Mouse (Mus musculus) cerebellum, adult 18-20 months (tissue): ENCODE results near the gene Tmprss4.

Experiments
- DNase-seq, 2 experiments: peaks; one replicate each; pipeline ENCODE4 v3.0.0; 2021

Tmprss4 gene

GRCm38 (mm10) chr9:45136442-45137169 lies 67.3 kb downstream of the Tmprss4 start:
- DNase-seq: peak in 1 of 2 experiments; percentile 2

GRCm38 (mm10) chr9:45133484-45134310 lies 70.2 kb downstream of the Tmprss4 start:
- DNase-seq: peak; percentile 87

- no peak for DNase-seq
Observed at GRCm38 (mm10) chr9:45130119-45130518, 73.8 kb downstream of the Tmprss4 start.

- DNase-seq: no peak
Observed at GRCm38 (mm10) chr9:45126941-45127340, 77.0 kb downstream of the Tmprss4 start.

- no peak for DNase-seq
Observed at GRCm38 (mm10) chr9:45125211-45125610, 78.7 kb downstream of the Tmprss4 start.
